Mouse (Mus musculus): ENCODE data around the gene Allc.

- no peak for TF ChIP-seq CTCF (IDR thresholded peaks at IDR 0.05; ENCODE audit: extremely low read depth, insufficient read length, insufficient replicate concordance, low read depth, low read length)
- TF ChIP-seq POLR2A (IDR thresholded peaks at IDR 0.05; ENCODE audit: low read depth, low read length), result no peak
Observed at GRCm38 (mm10) chr12:28622641-28623040, 40.3 kb upstream of the Allc start.
